Mouse (Mus musculus): ENCODE measurements around the gene Stra6l. TPM values are rescaled to one million over a fixed set of nuclear protein-coding genes. Genes with fewer than 3 reads are reported as not detected.
A peak's percentile ranks its signal among the peaks of the same experiment; 100 is the strongest.

The Stra6l gene
- not detected in 2 replicates for polyA plus RNA-seq (2012; ENCODE audit: insufficient read depth, low replicate concordance)

GRCm38 (mm10) chr4:45848109-45848824, at the start of gene Stra6l:
Gene Stra6l (plus strand): TSS chr4:45848664.
- Histone ChIP-seq H3K9me3 (0 out of 2 replicates have a peak, but pooled peaks cover 3% of the 10 kb centered on the region), H3K27me3 (replicated peaks) (peaks cover 56% of the 10 kb centered on the region), H3K4me3 (replicated peaks) (peak within 1 kb of the TSS; percentile 9), H3K36me3 (replicated peaks; ENCODE audit: low read length) (no peaks in the 10 kb centered on the region), H3K4me1 (peaks cover 17% of the 10 kb centered on the region)
- TF ChIP-seq FLI1 (IDR thresholded peaks at IDR 0.05; ENCODE audit: low read length), result no peak
- no peak for TF ChIP-seq GATA1 (IDR thresholded peaks at IDR 0.05; ENCODE audit: borderline replicate concordance, low read length)

- H3K4me1 ChIP-seq, result peaks cover 18% of the 10 kb centered on the region
- no peak for TF ChIP-seq GATA1 (IDR thresholded peaks at IDR 0.05; ENCODE audit: borderline replicate concordance, low read length)
- peak within 1 kb of the TSS; percentile 93 for H3K4me3 ChIP-seq (replicated peaks)
- H3K9me3 ChIP-seq, result no peaks in the 10 kb centered on the region
- H3K36me3 ChIP-seq (replicated peaks; ENCODE audit: low read length), result peaks cover 2% of the 10 kb centered on the region
- H3K27me3 ChIP-seq (replicated peaks), result peaks cover 29% of the 10 kb centered on the region
Observed at GRCm38 (mm10) chr4:45798964-45799363, 49.5 kb upstream of the Stra6l start, which contains the start of gene Aldh1b1. Gene Aldh1b1 (plus strand): TSS chr4:45799022.

GRCm38 (mm10) chr4:45799956-45800537, 48.4 kb upstream of the Stra6l start:
- Histone ChIP-seq H3K9me3 (no peaks in the 10 kb centered on the region), H3K27me3 (replicated peaks) (peaks cover 31% of the 10 kb centered on the region), H3K4me3 (replicated peaks) (no peak overlapping the region), H3K4me1 (peaks cover 18% of the 10 kb centered on the region), H3K36me3 (replicated peaks; ENCODE audit: low read length) (peaks cover 2% of the 10 kb centered on the region)
- TF ChIP-seq GATA1 (IDR thresholded peaks at IDR 0.05; ENCODE audit: borderline replicate concordance, low read length), result no peak
- TF ChIP-seq FLI1 (IDR thresholded peaks at IDR 0.05; ENCODE audit: low read length), result no peak

GRCm38 (mm10) chr4:45802900-45803299, 45.6 kb upstream of the Stra6l start:
- TF ChIP-seq GATA1 (IDR thresholded peaks at IDR 0.05; ENCODE audit: borderline replicate concordance, low read length) (no peak), FLI1 (IDR thresholded peaks at IDR 0.05; ENCODE audit: low read length) (no peak)

GRCm38 (mm10) chr4:45808034-45808433, 40.4 kb upstream of the Stra6l start:
- peaks cover 2% of the 10 kb centered on the region for H3K36me3 ChIP-seq (replicated peaks; ENCODE audit: low read length)
- H3K27me3 ChIP-seq (replicated peaks), result peaks cover 55% of the 10 kb centered on the region
- no peak for TF ChIP-seq FLI1 (IDR thresholded peaks at IDR 0.05; ENCODE audit: low read length)
- TF ChIP-seq GATA1 (IDR thresholded peaks at IDR 0.05; ENCODE audit: borderline replicate concordance, low read length), result no peak
- no peaks in the 10 kb centered on the region for H3K9me3 ChIP-seq
- no peaks in the 10 kb centered on the region for H3K4me1 ChIP-seq
- no peak overlapping the region for H3K4me3 ChIP-seq (replicated peaks)

More at GRCm38 (mm10) chr4:45802900-45803299, 45.6 kb upstream of the Stra6l start:
- Histone ChIP-seq H3K4me1 (peaks cover 10% of the 10 kb centered on the region), H3K4me3 (replicated peaks) (no peak overlapping the region), H3K27me3 (replicated peaks) (peaks cover 37% of the 10 kb centered on the region), H3K36me3 (replicated peaks; ENCODE audit: low read length) (peaks cover 2% of the 10 kb centered on the region), H3K9me3 (no peaks in the 10 kb centered on the region)

GRCm38 (mm10) chr4:45811250-45811649, 37.2 kb upstream of the Stra6l start:
- Histone ChIP-seq H3K27me3 (replicated peaks) (peaks cover 62% of the 10 kb centered on the region), H3K36me3 (replicated peaks; ENCODE audit: low read length) (no peaks in the 10 kb centered on the region), H3K4me1 (no peaks in the 10 kb centered on the region), H3K4me3 (replicated peaks) (no peak overlapping the region), H3K9me3 (peaks cover 5% of the 10 kb centered on the region)
- TF ChIP-seq GATA1 (IDR thresholded peaks at IDR 0.05; ENCODE audit: borderline replicate concordance, low read length) (no peak), FLI1 (IDR thresholded peaks at IDR 0.05; ENCODE audit: low read length) (no peak)

GRCm38 (mm10) chr4:45815542-45815941, 32.9 kb upstream of the Stra6l start:
- H3K36me3 ChIP-seq (replicated peaks; ENCODE audit: low read length), result no peaks in the 10 kb centered on the region
- no peak for TF ChIP-seq GATA1 (IDR thresholded peaks at IDR 0.05; ENCODE audit: borderline replicate concordance, low read length)
- no peak for TF ChIP-seq FLI1 (IDR thresholded peaks at IDR 0.05; ENCODE audit: low read length)
- H3K4me1 ChIP-seq, result peaks cover 16% of the 10 kb centered on the region
- H3K4me3 ChIP-seq (replicated peaks), result no peak overlapping the region
- peaks cover 57% of the 10 kb centered on the region for H3K27me3 ChIP-seq (replicated peaks)
- H3K9me3 ChIP-seq, result peaks cover 5% of the 10 kb centered on the region

GRCm38 (mm10) chr4:45818814-45819207, 29.7 kb upstream of the Stra6l start:
- TF ChIP-seq FLI1 (IDR thresholded peaks at IDR 0.05; ENCODE audit: low read length), result no peak
- TF ChIP-seq GATA1 (IDR thresholded peaks at IDR 0.05; ENCODE audit: borderline replicate concordance, low read length), result no peak
- Histone ChIP-seq H3K4me1 (peaks cover 16% of the 10 kb centered on the region), H3K4me3 (replicated peaks) (peak overlapping the region; percentile 86), H3K9me3 (peaks cover 5% of the 10 kb centered on the region), H3K36me3 (replicated peaks; ENCODE audit: low read length) (no peaks in the 10 kb centered on the region), H3K27me3 (replicated peaks) (peaks cover 64% of the 10 kb centered on the region)

- Histone ChIP-seq H3K27me3 (replicated peaks) (peaks cover 66% of the 10 kb centered on the region), H3K4me3 (replicated peaks) (peak overlapping the region; percentile 86), H3K9me3 (peaks cover 5% of the 10 kb centered on the region), H3K36me3 (replicated peaks; ENCODE audit: low read length) (no peaks in the 10 kb centered on the region), H3K4me1 (peaks cover 16% of the 10 kb centered on the region)
- TF ChIP-seq GATA1 (IDR thresholded peaks at IDR 0.05; ENCODE audit: borderline replicate concordance, low read length), result no peak
- no peak for TF ChIP-seq FLI1 (IDR thresholded peaks at IDR 0.05; ENCODE audit: low read length)
Observed at GRCm38 (mm10) chr4:45819208-45819931, 29.1 kb upstream of the Stra6l start.
